ENCODE assay signal across 8 mouse cellular contexts in the genomic region with DNA sequence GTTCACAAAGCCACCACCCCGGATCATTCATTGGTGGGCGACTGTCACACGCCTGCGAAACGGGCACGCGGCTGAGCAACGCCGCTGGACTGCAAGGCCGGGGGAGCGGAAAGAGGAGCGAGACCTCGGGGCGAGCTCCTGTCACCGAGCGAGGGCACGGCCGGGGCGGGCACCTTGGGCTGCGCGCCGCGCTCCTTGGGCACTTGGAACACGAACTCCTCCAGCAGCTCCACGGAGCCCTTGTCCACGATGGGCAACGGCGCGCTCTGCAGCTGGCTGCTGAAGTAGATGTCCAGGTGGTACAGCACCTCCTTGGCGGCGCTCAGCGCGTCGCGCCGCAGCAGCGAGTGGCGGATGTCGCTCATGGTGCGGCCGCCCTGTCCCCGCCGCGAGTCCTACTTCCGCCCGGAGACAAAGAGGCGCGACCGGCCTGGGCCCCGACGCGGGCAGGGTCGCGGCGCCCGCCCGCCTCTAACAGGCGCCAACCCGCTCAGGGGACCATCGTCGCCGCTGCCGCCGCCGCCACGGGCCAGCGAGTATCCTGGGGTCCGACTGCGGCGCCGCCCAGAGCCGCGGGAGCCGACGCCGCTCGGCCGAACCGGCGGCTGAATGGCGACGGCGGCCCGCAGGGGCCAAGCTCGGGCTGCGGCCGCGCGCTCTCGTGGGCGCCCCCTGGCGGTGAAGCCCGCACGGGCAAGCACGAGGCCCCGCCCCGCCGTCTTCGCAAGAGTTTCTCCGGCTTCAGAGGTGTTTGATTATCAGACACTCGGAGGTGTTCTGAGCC. TPM values are rescaled to one million over a fixed set of nuclear protein-coding genes. Genes with fewer than 3 reads are reported as not detected.
DNase-seq lines count a peak whose midpoint lies in the region; ATAC-seq and TF ChIP-seq lines count a peak whose summit lies in the region.

A gene (minus strand): TSS at position 631 of the 784 bp plus-strand sequence.

- H3K36me3 ChIP-seq in CH12.LX (replicated peaks in 1 of 2; ENCODE audit: control insufficient read depth in 1 of 2, insufficient read depth in 1 of 2, low read length in 1 of 2), result peaks cover 49 to 77% of the 10 kb centered on the region in 2 experiments
- H3K36me3 ChIP-seq in forebrain, embryonic 12.5 days (replicated peaks), result peaks cover 78% of the 10 kb centered on the region
- peaks cover 56% of the 10 kb centered on the region for H3K36me3 ChIP-seq in heart, postnatal 0 days (replicated peaks; ENCODE audit: control insufficient read depth, insufficient read depth, low read length)
- peaks cover 36% of the 10 kb centered on the region for H3K36me3 ChIP-seq in liver, postnatal 0 days (replicated peaks; ENCODE audit: insufficient read depth, low read length)
- H3K36me3 ChIP-seq in neural tube, embryonic 14.5 days (ENCODE audit: control insufficient read depth, insufficient read depth, low read length), result peaks cover 32% of the 10 kb centered on the region

- TF ChIP-seq CTCF in CH12.LX (conservative IDR thresholded peaks at IDR 0.05 in 1 of 2, IDR thresholded peaks at IDR 0.05 in 1 of 2; ENCODE audit: low read depth in 2 of 2, low read length in 2 of 2), result peak; percentile 24 to 80; a peak in 2 of 4 replicates
- TF ChIP-seq CTCF in heart, postnatal 0 days (IDR thresholded peaks at IDR 0.05; ENCODE audit: low read depth), result peak; percentile 70
- peak; percentile 85 for TF ChIP-seq CTCF in liver, postnatal 0 days (IDR thresholded peaks at IDR 0.05; ENCODE audit: low read depth)

- in situ Hi-C loops in CH12.LX (cut with MboI; ENCODE audit: low pct_ligation_motif_present, low pct_unique_long_range_greater_than_20kb, low sequenced_read_pairs), result no loop called here

- ATAC-seq in forebrain, embryonic 12.5 days (ENCODE audit: low FRiP score), result peak; percentile 88
- peak; percentile 84 for ATAC-seq in heart, postnatal 0 days (ENCODE audit: insufficient read depth, low read depth)
- peak; percentile 80 for ATAC-seq in liver, postnatal 0 days
- peak; percentile 89 for ATAC-seq in neural tube, embryonic 14.5 days (ENCODE audit: low read depth)

- H3K9ac ChIP-seq in CH12.LX (ENCODE audit: insufficient read depth, low read depth), result peak within 1 kb of the TSS; percentile 84
- H3K9ac ChIP-seq in forebrain, embryonic 12.5 days, result peak within 1 kb of the TSS; percentile 95
- peak within 1 kb of the TSS; percentile 81 for H3K9ac ChIP-seq in heart, postnatal 0 days (replicated peaks; ENCODE audit: low read depth, low read length)
- peak within 1 kb of the TSS; percentile 71 for H3K9ac ChIP-seq in liver, postnatal 0 days (replicated peaks)
- H3K9ac ChIP-seq in neural tube, embryonic 14.5 days (replicated peaks; ENCODE audit: low read depth, low read length), result peak within 1 kb of the TSS; percentile 92

- peaks cover 21% of the 10 kb centered on the region for H3K79me2 ChIP-seq in CH12.LX (replicated peaks; ENCODE audit: control insufficient read depth, extremely low read depth, insufficient read depth, poor library complexity, severe bottlenecking)

- no peak for TF ChIP-seq EP300 in CH12.LX (IDR thresholded peaks at IDR 0.05; ENCODE audit: low read length)
- no peak for TF ChIP-seq EP300 in heart, postnatal 0 days (IDR thresholded peaks at IDR 0.05; ENCODE audit: low read depth)
- no peak for TF ChIP-seq EP300 in liver, postnatal 0 days (IDR thresholded peaks at IDR 0.05; ENCODE audit: low read depth)

- DNase-seq in CH12.LX (ENCODE audit: extremely low read depth), result peak; percentile 68
- DNase-seq in c-Kit-positive CD71-positive TER-119-negative erythroid progenitor cells, embryonic 14.5 days (ENCODE audit: low read depth), result peak; percentile 63
- peak; percentile 66 for DNase-seq in heart, postnatal 0 days (ENCODE audit: low spot score)
- DNase-seq in large intestine, adult 2 months (ENCODE audit: low read depth, low spot score), result peak; percentile 44
- peak; percentile 93 for DNase-seq in liver, postnatal 0 days
- DNase-seq in testis, postnatal 10 days (ENCODE audit: low spot score), result peak; percentile 98

- no peaks in the 10 kb centered on the region for H3K9me3 ChIP-seq in CH12.LX (replicated peaks; ENCODE audit: low read length)
- H3K9me3 ChIP-seq in forebrain, embryonic 12.5 days, result no peaks in the 10 kb centered on the region
- H3K9me3 ChIP-seq in heart, postnatal 0 days (replicated peaks; ENCODE audit: control insufficient read depth, low read length), result no peaks in the 10 kb centered on the region
- no peaks in the 10 kb centered on the region for H3K9me3 ChIP-seq in liver, postnatal 0 days (ENCODE audit: low read length)
- H3K9me3 ChIP-seq in neural tube, embryonic 14.5 days (ENCODE audit: control insufficient read depth, low read length), result no peaks in the 10 kb centered on the region

- under 1% methylated on average over 94 of the region's 101 CpGs for WGBS in forebrain, embryonic 12.5 days
- under 1% methylated on average over 87 of the region's 101 CpGs for WGBS in heart, postnatal 0 days
- under 1% methylated on average over 101 of the region's 101 CpGs for WGBS in large intestine, adult 2 months
- 1% methylated on average over 94 of the region's 101 CpGs for WGBS in liver, postnatal 0 days (ENCODE audit: insufficient replicate concordance)
- under 1% methylated on average over 101 of the region's 101 CpGs for WGBS in neural tube, embryonic 14.5 days

- H3K4me3 ChIP-seq in CH12.LX (replicated peaks in 1 of 3; ENCODE audit: low read depth in 2 of 3, low read length in 2 of 3, poor library complexity in 1 of 3), result peak within 1 kb of the TSS; percentile 77 to 94 (median 89)
- H3K4me3 ChIP-seq in forebrain, embryonic 12.5 days (replicated peaks), result peak within 1 kb of the TSS; percentile 86
- H3K4me3 ChIP-seq in heart, postnatal 0 days (ENCODE audit: low read depth, low read length), result peak within 1 kb of the TSS; percentile 83
- peak within 1 kb of the TSS; percentile 70 for H3K4me3 ChIP-seq in liver, postnatal 0 days (ENCODE audit: low read depth, low read length)
- peak within 1 kb of the TSS; percentile 88 for H3K4me3 ChIP-seq in neural tube, embryonic 14.5 days (ENCODE audit: low read depth, low read length)

- no peaks in the 10 kb centered on the region for H3K27me3 ChIP-seq in CH12.LX (replicated peaks)
- H3K27me3 ChIP-seq in forebrain, embryonic 12.5 days, result no peaks in the 10 kb centered on the region
- H3K27me3 ChIP-seq in heart, postnatal 0 days (ENCODE audit: control insufficient read depth, insufficient read depth, low read length), result no peaks in the 10 kb centered on the region
- no peaks in the 10 kb centered on the region for H3K27me3 ChIP-seq in liver, postnatal 0 days (ENCODE audit: insufficient read depth, low read length)
- no peaks in the 10 kb centered on the region for H3K27me3 ChIP-seq in neural tube, embryonic 14.5 days (ENCODE audit: control insufficient read depth, insufficient read depth, low read length)

- dilution Hi-C loops in CH12.LX (cut with MboI; ENCODE audit: extremely low pct_ligation_motif_present, extremely low pct_unique_long_range_greater_than_20kb, low sequenced_read_pairs), result no loop called here

- TF ChIP-seq RAD21 in CH12.LX (IDR thresholded peaks at IDR 0.05; ENCODE audit: low read depth, low read length), result no peak; the same call in 1 of the 2 replicates

- TF ChIP-seq POLR2A in CH12.LX (IDR thresholded peaks at IDR 0.05; ENCODE audit: low read depth, low read length), result peak; percentile 83

- peak within 1 kb of the TSS; percentile 68 for H3K27ac ChIP-seq in CH12.LX (ENCODE audit: insufficient read depth, low read depth)
- H3K27ac ChIP-seq in forebrain, embryonic 12.5 days, result peak within 1 kb of the TSS; percentile 97
- peak within 1 kb of the TSS; percentile 89 for H3K27ac ChIP-seq in heart, postnatal 0 days (ENCODE audit: low read depth)
- peak within 1 kb of the TSS; percentile 86 for H3K27ac ChIP-seq in liver, postnatal 0 days (ENCODE audit: low read depth)
- H3K27ac ChIP-seq in neural tube, embryonic 14.5 days (ENCODE audit: low read depth, low read length), result peak within 1 kb of the TSS; percentile 94

- peaks cover 5 to 30% of the 10 kb centered on the region in 2 experiments; a peak in 3 of 4 replicates for H3K4me1 ChIP-seq in CH12.LX (ENCODE audit: control insufficient read depth in 1 of 2, insufficient read depth in 2 of 2)
- H3K4me1 ChIP-seq in forebrain, embryonic 12.5 days, result peaks cover 32% of the 10 kb centered on the region
- peaks cover 10% of the 10 kb centered on the region for H3K4me1 ChIP-seq in heart, postnatal 0 days (ENCODE audit: control insufficient read depth, insufficient read depth)
- peaks cover 14% of the 10 kb centered on the region for H3K4me1 ChIP-seq in liver, postnatal 0 days (ENCODE audit: insufficient read depth)
- H3K4me1 ChIP-seq in neural tube, embryonic 14.5 days (ENCODE audit: control insufficient read depth, insufficient read depth, low read length), result peaks cover 13% of the 10 kb centered on the region

- peak within 1 kb of the TSS; percentile 94 for H3K4me2 ChIP-seq in CH12.LX (ENCODE audit: insufficient read depth, low read depth, poor library complexity, severe bottlenecking)
- H3K4me2 ChIP-seq in forebrain, embryonic 12.5 days, result peak within 1 kb of the TSS; percentile 77
- peak within 1 kb of the TSS; percentile 93 for H3K4me2 ChIP-seq in heart, postnatal 0 days (ENCODE audit: low read depth, low read length)
- peak within 1 kb of the TSS; percentile 85 for H3K4me2 ChIP-seq in liver, postnatal 0 days (ENCODE audit: low read depth, low read length)
- peak within 1 kb of the TSS; percentile 93 for H3K4me2 ChIP-seq in neural tube, embryonic 14.5 days (ENCODE audit: low read depth, low read length)

TF ChIP-seq in CH12.LX, 34 proteins besides CTCF, POLR2A, EP300 and RAD21 (continues in another document):
- TF ChIP-seq ZMIZ1 (IDR thresholded peaks at IDR 0.05; ENCODE audit: low read depth, low read length), result peak; percentile 64; the same call in 1 of the 2 replicates
- 0 out of 2 replicates have a peak, but pooled peaks have one; percentile 41 for TF ChIP-seq POLR2AphosphoS2 (IDR thresholded peaks at IDR 0.05; ENCODE audit: low read depth, low read length)
- no peak for TF ChIP-seq GABPA (IDR thresholded peaks at IDR 0.05; ENCODE audit: insufficient replicate concordance, low read depth, low read length)
- peak; percentile 67 for TF ChIP-seq MXI1 (IDR thresholded peaks at IDR 0.05; ENCODE audit: low read depth, low read length)
- TF ChIP-seq KAT2A (IDR thresholded peaks at IDR 0.05; ENCODE audit: insufficient replicate concordance, low read length), result peak; percentile 55; the same call in 1 of the 2 replicates

RNA-seq across cellular contexts. Expression of the gene that starts here (rescaled TPM):
- total RNA-seq in CH12.LX (2012; rRNA removed) (32.7 and 39.7 TPM in 2 replicates), CH12.LX (2014; rRNA removed) (22.8 and 23.7 TPM in 2 replicates)
- 51.8 and 63.7 TPM in 2 replicates for polyA plus RNA-seq in CH12.LX (2012; ENCODE audit: insufficient read length, low read depth)
- 60.4 and 61.5 TPM in 2 replicates for polyA plus RNA-seq in forebrain, embryonic 12.5 days (2016; fragmentation: Nextera tagmentation; extraction: Ambion mirVana)
- 34.3 and 45.3 TPM in 2 replicates for total RNA-seq in heart, postnatal 0 days (2014; rRNA removed; ENCODE audit: low replicate concordance)
- 15.4 and 15.8 TPM in 2 replicates for polyA plus RNA-seq in heart, postnatal 0 days (2015; fragmentation: Nextera tagmentation; extraction: Ambion mirVana)
- 17.7 and 18.3 TPM in 2 replicates for polyA plus RNA-seq in large intestine, adult 2 months (2012; rRNA removed)
- polyA plus RNA-seq in liver, postnatal 0 days (2015; fragmentation: Nextera tagmentation; extraction: Ambion mirVana), result 12.5 and 12.8 TPM in 2 replicates
- polyA plus RNA-seq in neural tube, embryonic 14.5 days (2014; fragmentation: Nextera tagmentation; extraction: Ambion mirVana), result 20.1 and 29.0 TPM in 2 replicates

Comparison
In these comparisons a context has a peak if more than half of its experiments do, and no peak if none do; other contexts are left out.
1. Peak in every context shown above with its lines: DNase-seq, ATAC-seq, H3K4me3 ChIP-seq and H3K27ac ChIP-seq.
2. DNase-seq: peak in every context shown above with its lines; median percentile 98 in testis, postnatal 10 days; 93 in liver, postnatal 0 days; 68 in CH12.LX; 66 in heart, postnatal 0 days; 63 in c-Kit-positive CD71-positive TER-119-negative erythroid progenitor cells, embryonic 14.5 days; 44 in large intestine, adult 2 months.